Mouse (Mus musculus) forebrain, embryonic 12.5 days (tissue): ENCODE measurements around the gene Grb14. TPM values are rescaled to one million over a fixed set of nuclear protein-coding genes. Genes with fewer than 3 reads are reported as not detected.

ENCODE experiments used
- ATAC-seq: fragments of 200-750 bp; cut with Nextera tagmentation; 2 replicates; pipeline ENCODE4 v1.8.0; 2017; ENCODE audit warnings: moderate TSS enrichment; ENCODE audit not compliant: low FRiP score
- H3K27ac ChIP-seq: fragments of 300-500 bp; sonication (generic); 2 replicates; pipeline ENCODE4 v1.5.1; 2016; ENCODE audit warnings: mild to moderate bottlenecking
- H3K27me3 ChIP-seq: fragments of 300-500 bp; sonication (generic); 2 replicates; pipeline ENCODE4 v1.6.1; 2016; ENCODE audit warnings: mild to moderate bottlenecking
- H3K36me3 ChIP-seq: fragments of 300-500 bp; sonication (generic); replicated peaks from 2 replicates; pipeline ENCODE4 v1.6.1; 2016; ENCODE audit warnings: mild to moderate bottlenecking
- H3K4me1 ChIP-seq: fragments of 300-500 bp; sonication (generic); 2 replicates; pipeline ENCODE4 v1.6.1; 2016
- H3K4me2 ChIP-seq: fragments of 300-500 bp; sonication (generic); 2 replicates; pipeline ENCODE4 v1.6.1; 2016; ENCODE audit warnings: mild to moderate bottlenecking, moderate library complexity
- H3K4me3 ChIP-seq: fragments of 300-500 bp; sonication (generic); replicated peaks from 2 replicates; pipeline ENCODE4 v1.5.1; 2016; ENCODE audit warnings: mild to moderate bottlenecking
- H3K9ac ChIP-seq: fragments of 300-500 bp; sonication (generic); 2 replicates; pipeline ENCODE4 v1.6.1; 2016; ENCODE audit warnings: mild to moderate bottlenecking
- H3K9me3 ChIP-seq: fragments of 300-500 bp; sonication (generic); 2 replicates; pipeline ENCODE4 v1.6.1; 2016
- WGBS: fragments of 180-500 bp; shearing (Covaris S2); methylation state at CpG from one replicate; pipeline ENCODE4 v1.1.7; 2016; 5-methylcytosine and 5-hydroxymethylcytosine counted together
- polyA plus RNA-seq: library from polyadenylated mRNA; unstranded; fragments of >200 nt; fragmentation: Nextera tagmentation; extraction: Ambion mirVana; gene quantifications from 2 replicates; pipeline ENCODE4 v1.2.1, GENCODE M21; 2016

The Grb14 gene
- polyA plus RNA-seq, 1 experiment from 2014 or later: 7.5 TPM

DNA sequence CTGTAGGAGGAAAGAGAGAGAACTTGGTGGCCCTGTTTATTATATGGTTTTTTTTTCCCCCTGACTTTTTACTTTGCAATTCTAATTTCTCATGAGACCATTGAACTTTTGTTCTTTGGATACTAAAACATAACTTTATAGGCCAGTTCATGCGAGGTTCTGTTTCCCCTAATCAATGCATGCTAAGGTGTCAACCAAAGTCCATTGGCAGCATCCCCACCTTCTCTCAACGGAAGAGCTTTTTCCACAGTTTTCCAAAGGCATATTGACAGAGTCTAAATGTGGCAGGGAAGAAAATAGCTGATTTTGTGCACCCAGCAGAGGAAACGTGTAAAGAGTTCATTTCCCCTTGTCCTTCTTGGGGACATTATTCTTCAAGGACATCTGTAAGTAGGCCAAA is 10.2 kb downstream of the Grb14 start:
- Histone ChIP-seq H3K9ac (no peak overlapping the region), H3K4me2 (no peak overlapping the region), H3K36me3 (no peaks in the 10 kb centered on the region), H3K4me3 (no peak overlapping the region), H3K4me1 (no peaks in the 10 kb centered on the region), H3K9me3 (no peaks in the 10 kb centered on the region), H3K27me3 (no peaks in the 10 kb centered on the region), H3K27ac (no peak overlapping the region)
- 92% methylated on average over 3 of the region's 3 CpGs for WGBS
- no peak for ATAC-seq

DNA sequence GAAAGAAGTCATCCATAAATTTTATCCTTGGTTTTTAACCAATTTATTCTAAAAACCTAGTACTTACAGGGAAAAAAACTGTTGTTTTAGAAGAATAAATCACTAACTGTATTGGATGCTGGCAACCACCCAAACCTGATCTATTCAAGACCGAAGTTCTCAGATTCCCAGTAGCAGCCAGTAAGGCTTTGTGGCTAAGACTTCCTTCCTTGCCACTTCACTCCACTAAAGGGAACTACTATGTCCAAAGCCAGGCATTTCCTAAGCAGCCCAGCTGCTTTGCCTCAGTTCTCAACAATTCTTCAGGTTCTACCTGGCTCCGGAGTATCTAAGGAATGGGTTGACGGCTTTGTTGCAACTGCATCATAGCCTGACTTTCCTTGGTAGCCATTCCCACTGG is 14.7 kb downstream of the Grb14 start:
- H3K27ac ChIP-seq: no peak overlapping the region
- 92% methylated on average over 3 of the region's 3 CpGs for WGBS
- no peak overlapping the region for H3K4me2 ChIP-seq
- no peaks in the 10 kb centered on the region for H3K9me3 ChIP-seq
- H3K4me3 ChIP-seq: no peak overlapping the region
- ATAC-seq: no peak
- H3K4me1 ChIP-seq: no peaks in the 10 kb centered on the region
- no peak overlapping the region for H3K9ac ChIP-seq
- H3K27me3 ChIP-seq: no peaks in the 10 kb centered on the region
- H3K36me3 ChIP-seq: no peaks in the 10 kb centered on the region

DNA sequence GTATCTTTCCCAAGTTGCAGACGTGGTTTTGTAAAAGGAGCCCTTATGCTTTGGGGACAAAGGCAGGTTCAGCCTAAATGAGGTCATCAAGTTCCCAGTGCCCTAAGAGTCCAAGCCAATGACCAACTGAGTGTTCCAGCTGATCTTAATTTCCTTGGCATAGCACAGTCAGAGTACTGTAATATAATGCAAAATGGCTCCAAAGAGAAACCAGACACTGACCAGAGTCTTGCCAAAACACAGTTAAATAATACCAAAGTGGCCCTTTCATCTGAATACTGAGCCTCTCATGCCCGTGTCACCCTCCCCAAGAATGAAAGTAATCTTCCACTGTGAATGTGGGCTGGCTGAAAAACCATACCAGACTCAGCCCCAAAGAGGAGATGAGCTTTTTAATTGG is 17.4 kb downstream of the Grb14 start:
- 67% methylated on average over 2 of the region's 2 CpGs for WGBS
- Histone ChIP-seq H3K27me3 (no peaks in the 10 kb centered on the region), H3K9me3 (no peaks in the 10 kb centered on the region), H3K27ac (no peak overlapping the region), H3K4me1 (no peaks in the 10 kb centered on the region), H3K36me3 (no peaks in the 10 kb centered on the region), H3K4me2 (no peak overlapping the region), H3K9ac (no peak overlapping the region), H3K4me3 (no peak overlapping the region)
- ATAC-seq: no peak

DNA sequence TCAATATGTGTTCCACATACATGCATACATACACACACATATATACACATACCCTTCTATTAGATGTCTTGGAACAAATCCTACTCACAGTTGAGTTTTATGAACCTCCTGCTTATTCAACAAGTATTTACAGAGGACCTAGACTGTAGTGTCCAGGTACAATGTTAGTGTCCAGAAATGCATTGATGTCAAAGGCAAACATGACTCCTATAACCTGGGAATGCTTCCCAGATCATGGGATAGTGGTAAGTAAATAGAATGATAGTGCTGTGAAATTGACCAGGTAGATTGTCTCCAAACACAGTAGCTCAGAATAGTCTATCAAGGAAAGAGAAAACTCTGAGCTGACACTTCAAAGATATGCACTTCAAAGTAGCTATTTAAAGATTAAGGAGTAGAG is 19.7 kb downstream of the Grb14 start:
- Histone ChIP-seq H3K4me3 (no peak overlapping the region), H3K9me3 (no peaks in the 10 kb centered on the region), H3K4me2 (no peak overlapping the region), H3K27me3 (no peaks in the 10 kb centered on the region), H3K27ac (no peak overlapping the region), H3K9ac (no peak overlapping the region), H3K36me3 (no peaks in the 10 kb centered on the region), H3K4me1 (no peaks in the 10 kb centered on the region)
- no peak for ATAC-seq

DNA sequence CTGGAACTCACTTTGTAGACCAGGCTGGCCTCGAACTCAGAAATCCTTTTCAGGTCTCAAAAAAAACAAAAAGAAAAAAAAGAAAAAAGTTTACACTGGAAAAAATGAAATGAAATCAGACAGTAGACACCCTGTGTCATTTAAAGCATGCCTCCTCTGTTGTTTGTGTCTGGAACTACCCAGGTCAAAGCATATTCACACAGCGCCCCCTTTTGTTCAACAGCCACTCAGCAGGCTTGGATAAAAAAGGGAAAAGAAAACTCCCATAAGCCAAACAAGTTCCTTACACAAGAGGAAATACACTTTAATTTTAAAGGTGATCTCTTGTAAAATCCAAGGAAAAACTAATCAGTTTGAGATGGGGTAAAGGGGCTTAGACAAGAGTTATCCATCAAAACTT is 21.4 kb downstream of the Grb14 start:
- no peak for ATAC-seq

DNA sequence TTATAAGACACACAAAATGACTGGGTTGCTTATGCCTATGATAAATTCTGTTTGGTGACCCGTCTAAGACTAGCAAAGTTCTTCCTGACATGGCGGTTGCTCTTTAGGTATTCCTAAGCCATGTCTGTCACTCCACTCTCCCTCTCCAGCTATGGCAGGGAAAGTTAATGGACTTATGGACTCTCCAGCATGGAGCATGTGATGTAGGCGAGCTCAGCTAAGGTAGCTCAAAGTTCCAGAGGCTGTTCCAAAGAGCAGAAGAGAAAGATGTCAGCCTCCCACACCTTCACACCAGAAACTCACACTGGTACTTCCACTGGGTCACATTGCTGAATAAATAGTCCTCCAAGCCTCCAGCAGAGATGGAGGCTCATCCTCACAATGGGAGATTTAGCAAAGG is 22.2 kb downstream of the Grb14 start:
- Histone ChIP-seq H3K27ac (no peak overlapping the region), H3K4me3 (no peak overlapping the region)
- 91% methylated on average over 3 of the region's 3 CpGs for WGBS

More for the DNA sequence above, 21.4 kb downstream of the Grb14 start:
- Histone ChIP-seq H3K36me3 (no peaks in the 10 kb centered on the region), H3K4me1 (no peaks in the 10 kb centered on the region), H3K9me3 (no peaks in the 10 kb centered on the region), H3K4me3 (no peak overlapping the region), H3K9ac (no peak overlapping the region), H3K27me3 (no peaks in the 10 kb centered on the region), H3K27ac (no peak overlapping the region), H3K4me2 (no peak overlapping the region)
- WGBS: 51% methylated on average over 2 of the region's 2 CpGs

DNA sequence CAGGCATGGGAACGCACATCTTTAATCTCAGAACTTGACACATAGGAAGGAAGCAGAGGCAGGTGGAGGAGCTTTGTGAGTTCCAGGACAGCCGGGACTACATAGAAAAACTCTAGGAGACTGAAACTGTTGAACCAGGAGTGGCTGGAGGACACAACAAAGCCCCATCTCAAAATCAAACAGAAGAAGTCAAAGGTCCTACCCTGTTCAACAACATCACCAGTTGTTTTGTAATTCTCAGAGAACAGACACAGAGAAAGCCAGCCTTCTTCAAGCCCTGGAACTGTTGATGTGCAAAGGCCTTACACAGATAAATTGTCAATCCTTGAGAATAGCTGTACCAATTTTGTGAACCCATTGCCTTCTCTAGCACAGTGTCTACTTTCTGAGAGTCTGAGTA is 29.7 kb downstream of the Grb14 start:
- Histone ChIP-seq H3K4me1 (no peaks in the 10 kb centered on the region), H3K9me3 (no peaks in the 10 kb centered on the region), H3K27ac (no peak overlapping the region), H3K9ac (no peak overlapping the region), H3K27me3 (no peaks in the 10 kb centered on the region), H3K4me3 (no peak overlapping the region), H3K4me2 (no peak overlapping the region), H3K36me3 (no peaks in the 10 kb centered on the region)
- WGBS: 89% methylated on average over 2 of the region's 2 CpGs
- ATAC-seq: no peak

More for the DNA sequence above, 22.2 kb downstream of the Grb14 start:
- H3K4me2 ChIP-seq: no peak overlapping the region
- no peak overlapping the region for H3K9ac ChIP-seq
- ATAC-seq: no peak
- H3K4me1 ChIP-seq: no peaks in the 10 kb centered on the region
- no peaks in the 10 kb centered on the region for H3K9me3 ChIP-seq
- no peaks in the 10 kb centered on the region for H3K36me3 ChIP-seq
- no peaks in the 10 kb centered on the region for H3K27me3 ChIP-seq

DNA sequence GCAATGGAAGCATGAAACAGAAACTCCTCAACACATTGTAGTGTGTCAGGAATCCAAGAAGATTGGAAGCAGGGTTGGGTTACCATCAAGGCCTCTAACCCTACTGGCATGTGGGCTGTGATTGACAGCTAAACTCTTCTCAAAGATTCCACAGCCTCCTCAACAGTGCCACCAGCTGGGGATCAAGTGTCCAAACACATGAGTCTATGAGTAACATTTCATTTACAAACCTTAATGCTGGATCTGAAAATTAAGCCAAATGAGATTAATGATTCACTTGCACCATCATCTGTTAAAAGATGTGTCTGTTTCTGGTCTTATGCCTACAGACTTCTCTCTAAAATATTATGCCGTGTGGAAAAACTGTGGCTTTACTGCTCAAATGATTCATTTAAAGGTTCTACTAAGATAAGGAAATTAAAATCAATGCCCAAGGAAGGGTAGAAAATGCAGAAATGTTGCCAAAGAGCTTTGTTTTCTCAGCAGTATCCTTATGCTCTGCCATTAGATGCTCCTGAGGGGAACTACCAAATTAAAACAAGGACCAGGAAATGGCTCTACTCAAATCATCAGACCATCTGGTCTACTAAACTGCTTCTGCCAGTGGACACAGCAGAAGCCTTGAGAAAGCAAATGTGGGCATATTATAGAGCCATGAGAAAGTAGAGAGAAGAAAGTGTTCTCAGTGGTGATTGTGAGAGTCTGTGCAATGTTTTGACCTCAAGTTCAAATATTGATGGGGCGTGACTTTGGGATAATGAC is 35.2 kb downstream of the Grb14 start:
- no peaks in the 10 kb centered on the region for H3K4me1 ChIP-seq
- no peaks in the 10 kb centered on the region for H3K27me3 ChIP-seq
- no peaks in the 10 kb centered on the region for H3K9me3 ChIP-seq
- 90% methylated on average over 2 of the region's 2 CpGs for WGBS
- no peak overlapping the region for H3K4me2 ChIP-seq
- H3K36me3 ChIP-seq: no peaks in the 10 kb centered on the region
- H3K27ac ChIP-seq: no peak overlapping the region
- H3K4me3 ChIP-seq: no peak overlapping the region
- no peak for ATAC-seq
- H3K9ac ChIP-seq: no peak overlapping the region

DNA sequence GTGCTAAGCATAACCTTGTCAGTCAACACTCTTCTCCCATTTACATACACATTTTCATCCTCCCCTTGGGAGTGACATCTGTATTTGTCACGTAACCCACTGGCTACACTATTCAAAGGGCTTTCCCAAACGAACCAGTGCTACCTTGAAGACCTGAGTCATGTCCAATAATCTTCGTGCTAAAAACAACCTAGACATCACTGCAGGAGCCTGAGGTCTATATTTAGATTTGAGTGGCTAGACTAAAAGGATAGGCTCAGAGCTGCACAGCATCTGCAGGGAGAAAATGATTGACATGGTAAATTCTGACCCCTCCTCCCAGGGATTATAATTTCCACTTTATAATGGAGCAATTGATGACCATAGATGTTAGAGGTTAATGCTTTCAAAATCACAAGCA is 37.0 kb downstream of the Grb14 start:
- no peak overlapping the region for H3K9ac ChIP-seq
- 81% methylated on average over 3 of the region's 3 CpGs for WGBS
- H3K4me3 ChIP-seq: no peak overlapping the region
- no peaks in the 10 kb centered on the region for H3K4me1 ChIP-seq
- H3K4me2 ChIP-seq: no peak overlapping the region
- H3K27me3 ChIP-seq: no peaks in the 10 kb centered on the region
- no peaks in the 10 kb centered on the region for H3K36me3 ChIP-seq
- no peaks in the 10 kb centered on the region for H3K9me3 ChIP-seq
- ATAC-seq: no peak
- H3K27ac ChIP-seq: no peak overlapping the region

DNA sequence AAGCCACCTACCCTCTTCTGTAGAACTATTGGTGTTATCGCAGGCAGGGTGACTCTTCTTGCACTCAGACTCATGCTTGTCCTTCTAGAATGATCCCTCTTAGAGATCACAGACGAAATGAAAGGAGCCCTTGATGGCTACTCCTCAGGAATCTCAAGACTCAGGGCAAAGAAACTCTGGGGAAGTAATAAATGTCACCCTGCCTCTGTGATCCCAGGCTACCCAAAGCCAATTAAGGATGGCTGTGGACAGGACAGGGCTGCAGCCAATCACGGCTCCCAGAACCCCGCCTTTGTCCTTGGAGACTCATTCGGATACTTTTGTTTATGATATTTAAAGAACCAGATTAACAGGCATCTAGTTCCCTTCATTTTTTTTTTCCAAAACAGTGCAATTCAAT is 49.2 kb downstream of the Grb14 start:
- no peak for ATAC-seq
- 43% methylated on average over 5 of the region's 5 CpGs for WGBS
- Histone ChIP-seq H3K4me2 (no peak overlapping the region), H3K9ac (no peak overlapping the region), H3K27ac (no peak overlapping the region), H3K36me3 (no peaks in the 10 kb centered on the region), H3K9me3 (no peaks in the 10 kb centered on the region), H3K4me3 (no peak overlapping the region), H3K4me1 (peaks cover 8% of the 10 kb centered on the region), H3K27me3 (no peaks in the 10 kb centered on the region)

DNA sequence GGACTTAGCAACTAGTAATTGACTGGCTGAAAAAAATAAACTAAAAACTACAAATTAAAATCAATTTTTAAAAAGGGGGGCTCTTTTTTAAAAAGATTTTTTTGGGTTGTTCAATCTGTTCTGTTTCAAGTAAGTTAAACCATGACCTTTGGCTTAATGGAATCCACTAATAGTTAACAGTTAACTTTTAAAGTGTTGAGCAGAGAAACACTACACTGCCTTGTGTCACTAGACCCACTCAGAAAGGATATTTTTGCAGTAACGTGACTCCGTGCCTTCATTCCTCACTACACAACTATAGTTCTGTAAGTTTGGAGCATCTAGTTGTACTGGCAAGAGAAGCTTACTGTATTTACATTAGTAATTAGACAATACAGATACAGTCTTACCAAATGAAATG is 50.2 kb downstream of the Grb14 start:
- no peaks in the 10 kb centered on the region for H3K27me3 ChIP-seq
- H3K9ac ChIP-seq: no peak overlapping the region
- H3K4me3 ChIP-seq: no peak overlapping the region
- WGBS: 82% methylated on average over 2 of the region's 2 CpGs
- H3K4me1 ChIP-seq: peaks cover 8% of the 10 kb centered on the region
- H3K4me2 ChIP-seq: no peak overlapping the region
- no peak overlapping the region for H3K27ac ChIP-seq
- H3K36me3 ChIP-seq: no peaks in the 10 kb centered on the region
- no peak for ATAC-seq
- H3K9me3 ChIP-seq: no peaks in the 10 kb centered on the region

DNA sequence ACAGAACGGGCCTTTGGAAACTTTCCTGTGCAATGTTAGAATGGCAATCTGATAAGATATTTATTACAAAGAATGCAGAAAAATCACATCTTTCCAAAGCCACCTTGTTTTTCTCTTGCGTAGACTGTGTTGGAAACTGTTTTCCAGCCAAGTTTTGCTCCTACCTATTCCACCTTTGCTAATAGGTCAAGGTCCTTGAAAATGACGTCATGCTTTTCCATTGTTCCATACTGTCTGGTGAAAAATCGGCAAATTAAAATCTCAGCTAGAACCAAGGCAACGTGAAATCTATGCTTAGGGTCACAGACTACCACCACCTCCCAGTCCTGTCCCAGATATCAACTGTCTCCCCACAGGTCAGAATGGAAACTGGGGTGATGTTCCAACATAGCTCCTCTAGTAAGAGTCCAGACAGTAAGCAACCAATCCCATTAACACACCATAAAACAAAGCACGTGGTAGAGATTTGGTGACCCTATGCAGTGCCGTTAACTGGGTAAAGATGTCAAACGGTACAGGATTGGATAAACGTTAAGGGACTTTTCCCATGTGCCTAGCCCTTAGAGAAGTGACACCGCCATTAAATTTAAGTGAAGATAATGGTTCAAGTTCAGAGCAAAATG is 50.9 kb downstream of the Grb14 start:
- 85% methylated on average over 10 of the region's 10 CpGs for WGBS
- no peaks in the 10 kb centered on the region for H3K9me3 ChIP-seq
- H3K4me3 ChIP-seq: no peak overlapping the region
- no peak overlapping the region for H3K9ac ChIP-seq
- H3K36me3 ChIP-seq: no peaks in the 10 kb centered on the region
- H3K4me1 ChIP-seq: peaks cover 8% of the 10 kb centered on the region
- ATAC-seq: no peak
- no peak overlapping the region for H3K4me2 ChIP-seq
- no peak overlapping the region for H3K27ac ChIP-seq
- no peaks in the 10 kb centered on the region for H3K27me3 ChIP-seq

DNA sequence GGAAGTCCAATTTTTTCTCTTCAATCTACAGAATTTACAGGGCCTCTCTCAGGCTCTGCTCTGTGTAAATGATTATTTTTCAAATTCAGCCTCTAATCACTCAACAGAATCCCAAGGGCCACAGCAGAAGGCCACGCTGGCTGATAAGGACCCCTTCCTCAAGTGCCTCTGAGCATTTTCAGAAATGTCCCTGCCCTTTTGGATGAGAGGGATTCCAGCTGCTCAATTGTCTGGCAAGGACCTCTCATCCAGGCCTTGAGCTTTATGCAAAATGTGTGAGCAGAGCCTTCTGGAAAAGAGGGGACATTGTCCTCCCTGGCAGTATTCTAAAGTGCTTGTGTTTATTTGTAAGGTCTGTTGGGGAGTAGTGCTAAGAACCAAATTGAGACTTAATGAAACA is 51.7 kb downstream of the Grb14 start:
- Histone ChIP-seq H3K4me2 (no peak overlapping the region), H3K27ac (no peak overlapping the region), H3K4me1 (peaks cover 8% of the 10 kb centered on the region), H3K9me3 (no peaks in the 10 kb centered on the region), H3K36me3 (no peaks in the 10 kb centered on the region), H3K4me3 (no peak overlapping the region), H3K27me3 (no peaks in the 10 kb centered on the region), H3K9ac (no peak overlapping the region)
- whole genome bisulfite sequencing: 53% methylated on average over 1 of the region's 1 CpGs
- ATAC-seq: no peak
